Mouse (Mus musculus): ENCODE results near the gene Dchs1.

DNA sequence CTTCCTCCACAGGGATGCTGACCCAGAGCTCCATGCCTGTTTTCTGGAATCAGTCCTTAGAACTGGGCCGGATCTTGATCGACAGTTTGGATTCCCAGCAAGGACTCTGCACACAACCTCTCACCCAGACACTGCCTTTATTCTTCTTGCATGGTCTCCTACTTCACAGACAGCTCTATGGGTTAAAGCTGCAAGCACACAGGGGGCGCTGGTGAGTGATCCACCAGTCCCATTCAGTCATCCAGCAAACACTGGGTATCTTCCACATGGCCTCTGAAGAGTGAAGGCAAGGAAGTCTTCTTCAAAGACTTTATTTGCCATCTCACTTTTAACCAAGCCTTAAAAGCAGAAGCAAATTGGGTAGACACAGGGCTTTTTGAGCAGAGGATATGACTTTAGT, 72.1 kb downstream of the Dchs1 start:
- TF ChIP-seq CTCF (IDR thresholded peaks at IDR 0.05; ENCODE audit: low read depth, low read length) (0 out of 2 replicates have a peak, but pooled peaks have one; percentile 10), POLR2A (IDR thresholded peaks at IDR 0.05; ENCODE audit: borderline replicate concordance, low read depth, low read length) (no peak)

Data from bone marrow macrophage, adult 2 months (primary cell).